Mouse (Mus musculus): ENCODE data around the gene Il31ra.

DNA sequence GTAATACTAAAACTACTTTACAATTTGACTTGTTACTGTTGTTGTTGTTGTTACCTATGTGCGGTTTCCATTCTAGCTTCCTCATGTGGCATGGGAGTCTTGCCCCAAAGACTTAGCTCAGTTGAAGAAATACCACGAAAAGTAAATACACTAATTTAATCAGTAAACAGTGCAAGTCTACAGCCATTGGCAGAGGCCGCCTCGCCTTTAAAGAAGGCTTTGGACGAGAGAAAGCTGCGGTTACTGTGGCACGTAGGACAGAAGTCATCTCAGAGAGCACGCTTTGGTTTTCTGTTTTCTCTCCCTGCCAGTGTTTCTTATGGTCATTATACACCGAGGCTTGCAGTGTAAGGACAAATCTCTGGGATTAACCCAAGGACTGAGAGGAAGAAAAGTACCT, 93.7 kb downstream of the Il31ra start:
- no peak for TF ChIP-seq POLR2A (IDR thresholded peaks at IDR 0.05; ENCODE audit: borderline replicate concordance, low read depth, low read length)
- no peak for TF ChIP-seq CTCF (IDR thresholded peaks at IDR 0.05; ENCODE audit: low read depth, low read length)

All from bone marrow macrophage, adult 2 months (primary cell).